Comparison of ENCODE assay signal across 8 mouse cellular contexts in the genomic region with DNA sequence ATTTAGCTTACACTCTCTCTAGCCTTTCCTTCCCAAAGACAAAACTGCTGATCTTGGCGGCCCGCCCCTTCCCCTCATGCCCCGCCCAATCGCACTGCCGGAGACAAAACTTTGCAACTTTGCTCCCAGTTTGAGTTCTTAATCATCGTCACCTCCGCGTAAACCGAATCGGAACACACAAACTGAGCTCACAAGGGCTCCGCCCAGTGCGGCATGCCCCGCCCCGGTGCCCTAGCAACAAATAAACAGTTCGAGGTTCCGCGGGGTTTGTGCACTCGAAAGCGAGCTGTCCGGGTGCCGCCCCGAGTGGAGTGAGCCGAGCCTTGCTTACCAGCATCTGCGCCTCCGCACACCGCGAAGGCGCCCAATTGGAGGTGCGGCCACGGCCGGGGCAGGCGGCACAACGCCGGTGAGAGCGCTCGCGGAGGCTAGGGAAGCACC.
DNase-seq lines count a peak whose midpoint lies in the region; TF ChIP-seq lines count a peak whose summit lies in the region.

No protein-coding gene starts in this region.

- peaks cover 5% of the 10 kb centered on the region for H3K4me1 ChIP-seq in bone marrow, adult 2 months (ENCODE audit: control insufficient read depth, insufficient read depth, low read length)
- H3K4me1 ChIP-seq in embryonic fibroblast, embryonic 13.5 days (ENCODE audit: control insufficient read depth, insufficient read depth, low read length): peaks cover 2% of the 10 kb centered on the region; the same call in 1 of the 2 replicates

- peak overlapping the region; percentile 28 for H3K27ac ChIP-seq in bone marrow, adult 2 months (ENCODE audit: control insufficient read depth, insufficient read depth, low read depth, low read length, poor library complexity)
- H3K27ac ChIP-seq in embryonic fibroblast, embryonic 13.5 days (ENCODE audit: insufficient read depth, low read length): no peak overlapping the region

- no peak for TF ChIP-seq POLR2A in bone marrow, adult 2 months (IDR thresholded peaks at IDR 0.05; ENCODE audit: borderline replicate concordance, control insufficient read depth, low read depth, low read length)
- TF ChIP-seq POLR2A in embryonic fibroblast, embryonic 13.5 days (IDR thresholded peaks at IDR 0.05; ENCODE audit: low read depth, low read length): no peak

- WGBS in bone marrow, adult 2 months: under 1% methylated on average over 37 of the region's 37 CpGs

- DNase-seq in B cell, adult 2 months: peak; percentile 96 to 98
- peak; percentile 89 for DNase-seq in heart, adult 8-10 months (ENCODE audit: low spot score)
- DNase-seq in kidney, adult 8-10 months: peak; percentile 88 to 93
- peak; percentile 88 for DNase-seq in liver
- DNase-seq in monocyte, adult 2 months (ENCODE audit: low read depth in 1 of 2, low spot score in 2 of 2): peak; percentile 92 to 94
- DNase-seq in spleen, postnatal 4 days (ENCODE audit: low spot score in 2 of 2): peak; percentile 85 to 91

- no peak for TF ChIP-seq CTCF in bone marrow, adult 2 months (IDR thresholded peaks at IDR 0.05; ENCODE audit: control insufficient read depth, insufficient read depth, low read length)
- TF ChIP-seq CTCF in embryonic fibroblast, embryonic 13.5 days (IDR thresholded peaks at IDR 0.05; ENCODE audit: borderline replicate concordance, insufficient read depth, low read length): no peak

- peak overlapping the region; percentile 58 for H3K4me3 ChIP-seq in bone marrow, adult 2 months (replicated peaks; ENCODE audit: control insufficient read depth, low read depth, low read length)
- H3K4me3 ChIP-seq in embryonic fibroblast, embryonic 13.5 days (ENCODE audit: insufficient read depth, low read length): peak overlapping the region; percentile 29
